Mouse (Mus musculus) liver, embryonic 12.5 days (tissue): ENCODE results near the gene Trappc6a. TPM values are rescaled to one million over a fixed set of nuclear protein-coding genes. Genes with fewer than 3 reads are reported as not detected.

ENCODE experiments used
- ATAC-seq: fragments of 200-750 bp; cut with Nextera tagmentation; 2 replicates; pipeline ENCODE4 v1.8.0; 2017; ENCODE audit warnings: moderate number of reproducible peaks, mild to moderate bottlenecking, moderate library complexity
- H3K27ac ChIP-seq: fragments of 300-500 bp; sonication (generic); 2 replicates; pipeline ENCODE4 v1.5.1; 2016; ENCODE audit warnings: mild to moderate bottlenecking
- H3K27me3 ChIP-seq: fragments of 300-500 bp; sonication (generic); replicated peaks from 2 replicates; pipeline ENCODE4 v1.6.1; 2016; ENCODE audit warnings: mild to moderate bottlenecking, moderate library complexity
- H3K36me3 ChIP-seq: fragments of 300-500 bp; sonication (generic); 2 replicates; pipeline ENCODE4 v1.6.1; 2016; ENCODE audit warnings: mild to moderate bottlenecking, moderate library complexity
- H3K4me1 ChIP-seq: fragments of 300-500 bp; sonication (generic); 2 replicates; pipeline ENCODE4 v1.6.1; 2016
- H3K4me2 ChIP-seq: fragments of 300-500 bp; sonication (generic); 2 replicates; pipeline ENCODE4 v1.6.1; 2016; ENCODE audit warnings: mild to moderate bottlenecking, moderate library complexity
- H3K4me3 ChIP-seq: fragments of 300-500 bp; sonication (generic); 2 replicates; pipeline ENCODE4 v1.5.1; 2016; ENCODE audit warnings: mild to moderate bottlenecking, moderate library complexity
- H3K9ac ChIP-seq: fragments of 300-500 bp; sonication (generic); 2 replicates; pipeline ENCODE4 v1.6.1; 2016; ENCODE audit warnings: mild to moderate bottlenecking, moderate library complexity
- H3K9me3 ChIP-seq: fragments of 300-500 bp; sonication (generic); replicated peaks from 2 replicates; pipeline ENCODE4 v1.6.1; 2016; ENCODE audit warnings: mild to moderate bottlenecking, moderate library complexity
- WGBS: fragments of 180-500 bp; shearing (Covaris S2); methylation state at CpG from one replicate; pipeline ENCODE4 v1.1.7; 2016; ENCODE audit not compliant: insufficient replicate concordance; 5-methylcytosine and 5-hydroxymethylcytosine counted together
- polyA plus RNA-seq: library from polyadenylated mRNA; unstranded; fragments of >200 nt; fragmentation: Nextera tagmentation; extraction: Ambion mirVana; gene quantifications from 2 replicates; pipeline ENCODE4 v1.2.1, GENCODE M21; 2016

The Trappc6a gene
- polyA plus RNA-seq, 1 experiment from 2014 or later, result 68.4 TPM

DNA sequence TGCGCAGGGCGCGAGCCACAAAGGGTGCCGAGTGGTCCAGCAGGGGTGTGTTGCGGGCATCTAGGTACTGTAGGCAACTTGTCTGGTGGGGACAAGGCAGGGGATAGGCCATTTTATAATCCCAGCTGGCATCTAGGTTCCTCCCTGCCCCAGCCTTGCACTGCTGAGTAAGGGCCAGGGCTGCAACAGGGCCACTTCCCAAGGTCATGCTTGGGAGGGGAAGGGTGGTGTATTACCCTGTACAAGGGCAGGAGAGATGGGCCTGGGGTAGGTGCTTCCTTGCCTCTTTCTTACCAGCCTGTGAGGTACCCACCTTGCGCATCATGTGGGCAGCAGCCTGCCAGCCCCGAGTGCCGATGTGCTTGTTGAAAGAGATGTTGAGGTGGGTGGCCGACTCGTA is 26.5 kb downstream of the Trappc6a start:
- no peaks in the 10 kb centered on the region for H3K27me3 ChIP-seq
- H3K9me3 ChIP-seq, result no peaks in the 10 kb centered on the region
- peaks cover 75% of the 10 kb centered on the region for H3K36me3 ChIP-seq
- no peak overlapping the region for H3K9ac ChIP-seq
- no peak for ATAC-seq
- no peaks in the 10 kb centered on the region for H3K4me1 ChIP-seq
- H3K4me3 ChIP-seq, result no peak overlapping the region
- no peak overlapping the region for H3K27ac ChIP-seq
- WGBS, result 97% methylated on average over 10 of the region's 10 CpGs
- H3K4me2 ChIP-seq, result no peak overlapping the region

DNA sequence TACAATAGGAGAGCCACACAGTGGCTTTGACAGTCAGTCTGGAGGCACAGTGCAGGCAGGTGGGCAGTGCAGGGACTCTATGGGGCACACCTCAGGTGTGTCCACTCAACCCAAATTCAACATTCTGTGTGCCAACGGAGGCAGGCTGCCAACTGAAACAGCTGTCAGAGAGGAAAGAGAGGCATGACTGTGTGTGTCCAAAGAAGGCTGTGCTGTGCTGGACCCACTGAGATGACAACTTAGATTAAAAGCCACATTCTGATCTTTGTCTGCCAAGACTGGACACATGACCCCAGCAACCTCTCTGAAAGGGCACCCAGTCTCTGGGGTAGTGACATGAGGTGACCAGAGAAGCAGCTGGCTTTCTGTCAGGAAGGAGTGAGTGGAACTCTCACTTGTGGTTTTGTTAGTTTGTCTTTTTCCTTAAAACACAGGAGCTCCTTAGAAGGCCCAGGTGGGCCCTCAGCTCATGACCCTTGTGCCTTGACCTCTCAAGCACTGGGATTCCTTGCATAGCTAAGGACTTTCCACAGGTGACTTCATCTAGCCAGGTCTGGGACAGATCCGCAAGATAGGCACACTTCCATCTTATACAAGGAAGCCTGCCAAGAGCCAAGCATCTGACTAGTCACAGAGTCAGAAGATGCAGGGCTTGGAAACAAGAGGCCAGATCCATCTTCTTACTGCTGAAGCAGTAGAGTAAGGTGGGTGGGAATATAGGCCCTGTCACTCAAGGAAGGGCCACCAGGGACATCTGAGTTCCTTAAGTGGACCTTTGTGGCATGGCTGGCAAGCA is 32.8 kb downstream of the Trappc6a start:
- Histone ChIP-seq H3K9me3 (no peaks in the 10 kb centered on the region), H3K4me3 (no peak overlapping the region), H3K36me3 (peaks cover 28% of the 10 kb centered on the region), H3K4me1 (peaks cover 29% of the 10 kb centered on the region), H3K4me2 (no peak overlapping the region), H3K27me3 (no peaks in the 10 kb centered on the region), H3K27ac (no peak overlapping the region), H3K9ac (no peak overlapping the region)
- WGBS, result 88% methylated on average over 2 of the region's 2 CpGs
- ATAC-seq, result no peak

DNA sequence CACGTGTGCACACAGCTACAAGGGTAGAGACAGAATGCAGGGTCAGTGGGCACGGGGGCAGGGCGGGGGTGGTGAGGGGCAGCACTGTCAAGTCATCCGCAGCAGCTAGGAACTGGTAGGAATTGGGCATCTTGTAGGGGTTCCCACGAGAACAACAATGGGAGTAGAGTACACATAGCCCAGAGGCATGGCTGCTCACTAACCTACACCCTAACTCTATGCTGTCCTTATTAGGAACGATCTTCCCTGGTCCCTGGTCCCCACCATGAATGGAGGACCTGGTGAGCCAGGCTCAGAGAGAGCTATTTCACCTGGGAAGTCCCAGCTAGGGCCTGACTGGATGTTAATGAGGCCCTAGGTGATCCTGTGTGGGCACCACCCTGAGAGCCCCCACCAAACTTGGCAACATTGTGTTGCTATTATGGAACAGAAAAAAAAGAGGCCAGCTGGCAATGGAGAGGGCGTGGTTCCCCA is 33.5 kb downstream of the Trappc6a start:
- 0 out of 2 replicates have a peak, but pooled peaks have one; percentile 9 for ATAC-seq
- peaks cover 25% of the 10 kb centered on the region for H3K36me3 ChIP-seq
- no peak overlapping the region for H3K27ac ChIP-seq
- H3K4me1 ChIP-seq, result peaks cover 35% of the 10 kb centered on the region
- H3K4me2 ChIP-seq, result no peak overlapping the region
- 83% methylated on average over 7 of the region's 7 CpGs for WGBS
- no peaks in the 10 kb centered on the region for H3K27me3 ChIP-seq
- no peak overlapping the region for H3K9ac ChIP-seq
- no peaks in the 10 kb centered on the region for H3K9me3 ChIP-seq
- no peak overlapping the region for H3K4me3 ChIP-seq

DNA sequence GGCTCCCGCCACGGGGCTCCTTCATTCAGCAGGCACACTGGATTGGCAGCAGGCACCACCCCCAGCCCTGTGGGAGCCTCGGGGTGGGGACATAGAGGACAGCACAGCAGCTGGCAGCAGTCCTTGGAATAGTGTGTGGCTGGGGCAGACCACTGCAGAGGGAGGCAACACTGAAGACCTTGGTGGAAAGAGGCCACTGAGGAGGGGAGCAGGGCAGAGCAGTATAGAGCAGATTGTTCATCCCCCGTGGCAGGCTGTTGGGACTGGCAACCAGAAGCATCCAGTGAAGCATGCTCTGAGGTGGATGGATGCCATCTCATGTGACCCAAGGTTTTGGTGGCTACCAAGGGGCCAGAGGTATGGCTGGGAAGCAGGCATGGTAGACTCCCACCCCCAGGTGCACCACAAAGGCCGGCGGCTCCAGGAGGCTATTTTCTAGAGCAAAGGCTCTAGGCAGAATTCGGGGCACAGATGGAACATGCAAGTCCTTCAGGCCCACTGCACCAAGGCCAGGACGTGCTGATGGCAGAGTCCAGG is 34.0 kb downstream of the Trappc6a start:
- Histone ChIP-seq H3K4me3 (no peak overlapping the region), H3K9ac (no peak overlapping the region), H3K4me2 (no peak overlapping the region), H3K27me3 (no peaks in the 10 kb centered on the region), H3K36me3 (peaks cover 23% of the 10 kb centered on the region), H3K27ac (no peak overlapping the region), H3K4me1 (peaks cover 40% of the 10 kb centered on the region), H3K9me3 (no peaks in the 10 kb centered on the region)
- 70% methylated on average over 8 of the region's 8 CpGs for WGBS
- no peak for ATAC-seq

DNA sequence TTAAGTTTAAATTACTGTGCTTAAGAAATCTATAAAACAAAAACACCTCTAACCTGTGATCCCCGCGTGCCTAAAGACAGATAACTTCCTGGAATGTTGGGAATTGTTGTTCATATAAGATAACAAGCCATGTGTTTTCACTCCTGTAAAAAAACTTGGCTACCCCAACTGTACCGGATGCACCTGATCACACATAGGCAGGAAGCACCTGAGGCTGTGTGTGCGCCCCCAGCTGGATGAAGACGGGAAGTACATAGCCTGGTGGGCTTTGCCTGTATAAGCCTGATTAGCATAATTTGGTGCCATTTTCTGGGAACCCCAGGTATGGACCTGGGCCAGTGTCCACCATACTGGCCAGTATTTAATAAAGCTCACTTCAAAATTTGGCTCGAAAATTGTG is 35.4 kb downstream of the Trappc6a start:
- Histone ChIP-seq H3K27ac (no peak overlapping the region), H3K9me3 (no peaks in the 10 kb centered on the region), H3K4me3 (no peak overlapping the region), H3K4me2 (no peak overlapping the region), H3K36me3 (peaks cover 30% of the 10 kb centered on the region), H3K4me1 (peaks cover 51% of the 10 kb centered on the region), H3K9ac (no peak overlapping the region), H3K27me3 (no peaks in the 10 kb centered on the region)
- ATAC-seq, result no peak
- 46% methylated on average over 6 of the region's 6 CpGs for WGBS

DNA sequence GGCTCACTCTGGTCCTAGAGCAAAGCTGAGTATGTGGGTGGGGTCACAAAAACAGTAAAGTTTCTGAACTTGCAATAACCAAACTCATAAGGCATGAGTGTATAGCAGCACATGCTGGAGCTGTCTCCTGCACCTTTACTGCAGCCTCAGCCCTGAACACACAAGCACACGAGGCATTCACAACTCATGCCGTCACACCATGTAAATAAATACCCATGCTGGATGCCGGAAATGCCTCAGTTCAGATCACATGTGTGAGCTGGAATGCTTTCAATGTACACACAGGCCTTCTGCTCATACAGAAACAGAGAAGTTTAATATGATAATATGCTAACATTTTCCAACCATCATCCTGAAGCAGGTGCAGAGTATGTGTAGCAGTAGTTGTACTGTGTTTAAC is 37.8 kb downstream of the Trappc6a start:
- Histone ChIP-seq H3K36me3 (peaks cover 36% of the 10 kb centered on the region), H3K4me2 (no peak overlapping the region), H3K4me1 (peaks cover 52% of the 10 kb centered on the region), H3K4me3 (no peak overlapping the region), H3K27ac (no peak overlapping the region), H3K27me3 (no peaks in the 10 kb centered on the region), H3K9ac (no peak overlapping the region), H3K9me3 (no peaks in the 10 kb centered on the region)
- no peak for ATAC-seq
- WGBS, result 81% methylated on average over 3 of the region's 3 CpGs

GRCm38 (mm10) chr7:19547344-19547969 is 39.3 kb downstream of the Trappc6a start:
- Histone ChIP-seq H3K9me3 (no peaks in the 10 kb centered on the region), H3K36me3 (peaks cover 40% of the 10 kb centered on the region), H3K4me2 (no peak overlapping the region), H3K27ac (no peak overlapping the region), H3K4me1 (peaks cover 59% of the 10 kb centered on the region), H3K4me3 (no peak overlapping the region), H3K9ac (no peak overlapping the region), H3K27me3 (no peaks in the 10 kb centered on the region)
- ATAC-seq, result peak; percentile 27; the same call in 1 of the 2 replicates
- 77% methylated on average over 2 of the region's 2 CpGs for WGBS

DNA sequence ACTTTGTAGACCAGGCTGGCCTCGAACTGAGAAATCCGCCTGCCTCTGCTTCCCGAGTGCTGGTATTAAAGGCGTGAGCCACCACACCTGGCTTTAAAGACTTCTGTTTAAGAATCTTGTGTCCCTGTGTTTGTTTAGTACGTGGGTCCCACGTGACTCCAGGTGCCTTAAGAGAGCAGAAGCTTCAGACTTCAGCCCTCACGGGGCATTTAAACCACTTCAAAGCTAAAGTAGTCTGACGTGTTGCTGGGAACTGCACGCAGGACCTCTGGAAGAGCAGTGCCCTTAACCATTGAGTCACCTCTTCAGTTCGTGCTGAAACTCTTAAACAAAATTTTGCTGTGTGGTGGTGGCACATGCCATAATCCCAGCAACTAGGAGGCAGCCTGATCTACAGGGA is 41.2 kb downstream of the Trappc6a start:
- no peaks in the 10 kb centered on the region for H3K27me3 ChIP-seq
- WGBS, result 81% methylated on average over 10 of the region's 10 CpGs
- no peak overlapping the region for H3K9ac ChIP-seq
- no peak overlapping the region for H3K4me2 ChIP-seq
- H3K27ac ChIP-seq, result no peak overlapping the region
- H3K9me3 ChIP-seq, result no peaks in the 10 kb centered on the region
- H3K36me3 ChIP-seq, result peaks cover 54% of the 10 kb centered on the region
- no peak overlapping the region for H3K4me3 ChIP-seq
- ATAC-seq, result no peak
- H3K4me1 ChIP-seq, result peaks cover 61% of the 10 kb centered on the region

- Histone ChIP-seq H3K9ac (no peak overlapping the region), H3K4me1 (peaks cover 50% of the 10 kb centered on the region), H3K36me3 (peaks cover 68% of the 10 kb centered on the region), H3K4me3 (no peak overlapping the region), H3K27me3 (no peaks in the 10 kb centered on the region), H3K4me2 (no peak overlapping the region), H3K9me3 (no peaks in the 10 kb centered on the region), H3K27ac (no peak overlapping the region)
- ATAC-seq, result no peak
- WGBS, result 86% methylated on average over 5 of the region's 5 CpGs
Measured at GRCm38 (mm10) chr7:19551634-19552033, 43.4 kb downstream of the Trappc6a start.

DNA sequence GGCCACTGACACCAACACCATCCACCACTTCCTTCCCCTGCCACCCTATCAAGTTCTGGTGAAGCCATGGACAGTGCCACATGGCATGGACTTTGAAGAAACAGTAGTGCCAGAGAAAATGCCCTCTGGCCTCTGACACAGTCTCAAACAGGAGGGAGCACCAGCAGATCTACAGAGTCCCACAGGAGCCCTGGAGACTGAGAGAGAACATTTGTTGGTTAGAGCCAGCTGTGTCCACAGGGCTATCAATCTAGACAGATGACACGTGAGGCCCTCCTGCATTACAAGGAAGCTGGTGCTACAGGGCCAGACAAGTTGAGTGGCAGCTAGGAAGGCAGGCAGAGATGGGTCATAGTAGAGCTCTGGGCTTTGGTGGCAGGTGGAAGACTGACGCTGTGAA is 44.2 kb downstream of the Trappc6a start:
- H3K36me3 ChIP-seq, result peaks cover 72% of the 10 kb centered on the region
- 34% methylated on average over 2 of the region's 2 CpGs for WGBS
- H3K4me3 ChIP-seq, result no peak overlapping the region
- H3K27ac ChIP-seq, result 0 out of 2 replicates have a peak overlapping the region, but pooled peaks have one; percentile 23
- peaks cover 53% of the 10 kb centered on the region for H3K4me1 ChIP-seq
- no peaks in the 10 kb centered on the region for H3K27me3 ChIP-seq
- no peak overlapping the region for H3K9ac ChIP-seq
- no peak overlapping the region for H3K4me2 ChIP-seq
- no peaks in the 10 kb centered on the region for H3K9me3 ChIP-seq
- no peak for ATAC-seq

DNA sequence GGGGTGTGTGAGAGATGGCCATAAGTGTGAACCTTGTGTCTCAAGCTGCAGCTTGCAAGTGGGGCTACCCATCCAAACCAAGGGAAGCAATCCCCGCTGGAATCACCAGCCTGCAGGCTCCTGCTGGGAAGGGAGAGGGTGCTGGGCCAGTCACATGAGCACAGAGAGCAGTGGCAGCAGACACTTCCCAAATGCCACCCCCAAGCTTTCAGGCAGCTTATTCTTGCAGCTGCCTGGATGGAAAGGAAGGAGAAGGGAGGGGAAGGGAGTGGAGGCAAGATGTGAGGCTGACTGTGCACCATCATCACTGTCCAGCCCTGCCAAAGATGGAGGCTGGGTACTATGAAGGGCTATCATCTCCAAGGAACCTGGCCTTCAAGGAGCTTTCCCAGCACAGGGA is 46.0 kb downstream of the Trappc6a start:
- H3K4me2 ChIP-seq, result no peak overlapping the region
- H3K27me3 ChIP-seq, result no peaks in the 10 kb centered on the region
- H3K4me1 ChIP-seq, result peaks cover 58% of the 10 kb centered on the region
- no peaks in the 10 kb centered on the region for H3K9me3 ChIP-seq
- H3K9ac ChIP-seq, result 0 out of 2 replicates have a peak overlapping the region, but pooled peaks have one; percentile 17
- no peak overlapping the region for H3K27ac ChIP-seq
- WGBS, result 83% methylated on average over 1 of the region's 1 CpGs
- no peak for ATAC-seq
- H3K36me3 ChIP-seq, result peaks cover 77% of the 10 kb centered on the region
- H3K4me3 ChIP-seq, result no peak overlapping the region

- Histone ChIP-seq H3K9me3 (no peaks in the 10 kb centered on the region), H3K27ac (no peak overlapping the region), H3K36me3 (peaks cover 74% of the 10 kb centered on the region), H3K4me1 (peaks cover 66% of the 10 kb centered on the region), H3K27me3 (no peaks in the 10 kb centered on the region), H3K4me3 (no peak overlapping the region), H3K9ac (peak overlapping the region; percentile 2; the same call in 1 of the 2 replicates), H3K4me2 (no peak overlapping the region)
- whole genome bisulfite sequencing, result 92% methylated on average over 2 of the region's 2 CpGs
- ATAC-seq, result no peak
Measured at GRCm38 (mm10) chr7:19557086-19557485, 48.9 kb downstream of the Trappc6a start.
